Mouse (Mus musculus): ENCODE data around the gene Npepps. TPM values are rescaled to one million over a fixed set of nuclear protein-coding genes. Genes with fewer than 3 reads are reported as not detected.

Npepps gene
- total and polyA plus RNA-seq, 2 experiments: 9.1 to 12.2 TPM

GRCm38 (mm10) chr11:97289276-97290230, 9.1 kb upstream of the Npepps start:
- Histone ChIP-seq H3K36me3 (ENCODE audit: control insufficient read depth, insufficient read depth, low read length) (no peaks in the 10 kb centered on the region), H3K9ac (ENCODE audit: low read depth, low read length) (no peak overlapping the region), H3K79me2 (ENCODE audit: control insufficient read depth, insufficient read depth, low read length) (no peaks in the 10 kb centered on the region), H3K27ac (replicated peaks; ENCODE audit: insufficient read depth, low read depth, low read length) (no peak overlapping the region), H3K27me3 (ENCODE audit: control insufficient read depth, insufficient read depth, low read length) (no peaks in the 10 kb centered on the region), H3K4me1 (ENCODE audit: control insufficient read depth, insufficient read depth, low read length) (no peaks in the 10 kb centered on the region), H3K4me3 (ENCODE audit: insufficient read depth, low read depth, low read length) (no peak overlapping the region)
- DNase-seq (ENCODE audit: extremely low read depth, low read depth, low spot score): no peak
- no peak for TF ChIP-seq CTCF (IDR thresholded peaks at IDR 0.05; ENCODE audit: low read depth, low read length)
- no peak for TF ChIP-seq POLR2A (IDR thresholded peaks at IDR 0.05; ENCODE audit: extremely low read depth, insufficient read depth, low read length)
- 65% methylated on average over 12 of the region's 12 CpGs for WGBS

GRCm38 (mm10) chr11:97287643-97288042, 7.2 kb upstream of the Npepps start:
- Histone ChIP-seq H3K4me1 (ENCODE audit: control insufficient read depth, insufficient read depth, low read length) (no peaks in the 10 kb centered on the region), H3K4me3 (ENCODE audit: insufficient read depth, low read depth, low read length) (no peak overlapping the region), H3K9ac (ENCODE audit: low read depth, low read length) (no peak overlapping the region), H3K27me3 (ENCODE audit: control insufficient read depth, insufficient read depth, low read length) (no peaks in the 10 kb centered on the region), H3K36me3 (ENCODE audit: control insufficient read depth, insufficient read depth, low read length) (no peaks in the 10 kb centered on the region), H3K79me2 (ENCODE audit: control insufficient read depth, insufficient read depth, low read length) (no peaks in the 10 kb centered on the region), H3K27ac (replicated peaks; ENCODE audit: insufficient read depth, low read depth, low read length) (no peak overlapping the region)
- no peak for DNase-seq (ENCODE audit: extremely low read depth, low read depth, low spot score)
- TF ChIP-seq CTCF (IDR thresholded peaks at IDR 0.05; ENCODE audit: low read depth, low read length): no peak
- TF ChIP-seq POLR2A (IDR thresholded peaks at IDR 0.05; ENCODE audit: extremely low read depth, insufficient read depth, low read length): no peak

GRCm38 (mm10) chr11:97286973-97287372, 6.5 kb upstream of the Npepps start:
- Histone ChIP-seq H3K4me3 (ENCODE audit: insufficient read depth, low read depth, low read length) (no peak overlapping the region), H3K27me3 (ENCODE audit: control insufficient read depth, insufficient read depth, low read length) (no peaks in the 10 kb centered on the region), H3K27ac (replicated peaks; ENCODE audit: insufficient read depth, low read depth, low read length) (no peak overlapping the region), H3K79me2 (ENCODE audit: control insufficient read depth, insufficient read depth, low read length) (no peaks in the 10 kb centered on the region), H3K36me3 (ENCODE audit: control insufficient read depth, insufficient read depth, low read length) (no peaks in the 10 kb centered on the region), H3K4me1 (ENCODE audit: control insufficient read depth, insufficient read depth, low read length) (no peaks in the 10 kb centered on the region), H3K9ac (ENCODE audit: low read depth, low read length) (no peak overlapping the region)
- 68% methylated on average over 6 of the region's 6 CpGs for WGBS
- TF ChIP-seq POLR2A (IDR thresholded peaks at IDR 0.05; ENCODE audit: extremely low read depth, insufficient read depth, low read length) (no peak), CTCF (IDR thresholded peaks at IDR 0.05; ENCODE audit: low read depth, low read length) (no peak)
- no peak for DNase-seq (ENCODE audit: extremely low read depth, low read depth, low spot score)

- WGBS: 82% methylated on average over 9 of the region's 9 CpGs
- Histone ChIP-seq H3K4me3 (ENCODE audit: insufficient read depth, low read depth, low read length) (no peak overlapping the region), H3K79me2 (ENCODE audit: control insufficient read depth, insufficient read depth, low read length) (no peaks in the 10 kb centered on the region), H3K36me3 (ENCODE audit: control insufficient read depth, insufficient read depth, low read length) (no peaks in the 10 kb centered on the region), H3K27me3 (ENCODE audit: control insufficient read depth, insufficient read depth, low read length) (no peaks in the 10 kb centered on the region), H3K27ac (replicated peaks; ENCODE audit: insufficient read depth, low read depth, low read length) (no peak overlapping the region), H3K4me1 (ENCODE audit: control insufficient read depth, insufficient read depth, low read length) (no peaks in the 10 kb centered on the region), H3K9ac (ENCODE audit: low read depth, low read length) (no peak overlapping the region)
- DNase-seq (ENCODE audit: extremely low read depth, low read depth, low spot score): no peak
- no peak for TF ChIP-seq POLR2A (IDR thresholded peaks at IDR 0.05; ENCODE audit: extremely low read depth, insufficient read depth, low read length)
- TF ChIP-seq CTCF (IDR thresholded peaks at IDR 0.05; ENCODE audit: low read depth, low read length): no peak
Measured at GRCm38 (mm10) chr11:97285852-97286775, 5.7 kb upstream of the Npepps start.

GRCm38 (mm10) chr11:97284854-97285253, 4.4 kb upstream of the Npepps start:
- Histone ChIP-seq H3K4me3 (ENCODE audit: insufficient read depth, low read depth, low read length) (no peak overlapping the region), H3K36me3 (ENCODE audit: control insufficient read depth, insufficient read depth, low read length) (no peaks in the 10 kb centered on the region), H3K27ac (replicated peaks; ENCODE audit: insufficient read depth, low read depth, low read length) (no peak overlapping the region), H3K9ac (ENCODE audit: low read depth, low read length) (no peak overlapping the region), H3K27me3 (ENCODE audit: control insufficient read depth, insufficient read depth, low read length) (no peaks in the 10 kb centered on the region), H3K4me1 (ENCODE audit: control insufficient read depth, insufficient read depth, low read length) (no peaks in the 10 kb centered on the region), H3K79me2 (ENCODE audit: control insufficient read depth, insufficient read depth, low read length) (peaks cover 4% of the 10 kb centered on the region)
- DNase-seq (ENCODE audit: extremely low read depth, low read depth, low spot score): no peak
- 77% methylated on average over 4 of the region's 4 CpGs for WGBS
- TF ChIP-seq CTCF (IDR thresholded peaks at IDR 0.05; ENCODE audit: low read depth, low read length) (no peak), POLR2A (IDR thresholded peaks at IDR 0.05; ENCODE audit: extremely low read depth, insufficient read depth, low read length) (no peak)

All from liver, adult 2 months (tissue).